Mouse (Mus musculus) layer of hippocampus, adult 2 months (tissue): ENCODE results near the gene Ucp2. TPM values are rescaled to one million over a fixed set of nuclear protein-coding genes. Genes with fewer than 3 reads are reported as not detected.

Experiments used
- DNase-seq, 2 experiments: peaks; one replicate each; pipeline ENCODE4 v3.0.0; 2022; ENCODE audit warnings: low spot score in 2 of 2
- H3K27ac ChIP-seq: fragments of 200-600 bp; 2 replicates; pipeline ENCODE4 v1.8.1; 2022
- H3K4me3 ChIP-seq: fragments of 200-600 bp; 2 replicates; pipeline ENCODE4 v1.8.1; 2022; ENCODE audit warnings: mild to moderate bottlenecking
- CTCF ChIP-seq: fragments of 200-600 bp; conservative IDR thresholded peaks from 2 replicates; pipeline ENCODE4 v1.8.1; 2022; ENCODE audit warnings: antibody characterized with exemption, mild to moderate bottlenecking, moderate library complexity
- total RNA-seq, 2 experiments: library from RNA; stranded (reverse); gene quantifications; 2 replicates each; pipeline ENCODE4 v1.2.3; 2021

Ucp2 gene
- total RNA-seq, 2 experiments from 2014 or later: 69.0 to 72.4 TPM

DNA sequence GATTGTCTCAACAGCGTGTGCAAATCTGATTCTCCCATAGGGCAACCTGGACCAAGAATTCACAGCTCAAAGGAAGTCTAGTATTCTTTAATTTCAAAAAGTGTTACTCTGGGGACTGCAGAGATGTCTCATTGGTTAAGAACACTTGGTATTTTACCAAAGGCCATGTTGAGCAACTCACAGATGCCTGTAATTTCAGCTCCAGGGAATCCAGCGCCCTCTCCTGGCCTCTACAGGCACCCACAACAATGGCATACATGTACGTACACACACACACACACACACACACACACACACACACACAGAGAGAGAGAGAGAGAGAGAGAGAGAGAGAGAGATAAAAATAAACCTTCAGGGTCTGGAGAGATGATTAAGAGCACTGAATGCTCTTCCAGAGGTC is 29.1 kb downstream of the Ucp2 start:
- no peak for DNase-seq
- Histone ChIP-seq H3K4me3 (no peak overlapping the region), H3K27ac (no peak overlapping the region)
- no peak; the same call in 1 of the 2 replicates for TF ChIP-seq CTCF

DNA sequence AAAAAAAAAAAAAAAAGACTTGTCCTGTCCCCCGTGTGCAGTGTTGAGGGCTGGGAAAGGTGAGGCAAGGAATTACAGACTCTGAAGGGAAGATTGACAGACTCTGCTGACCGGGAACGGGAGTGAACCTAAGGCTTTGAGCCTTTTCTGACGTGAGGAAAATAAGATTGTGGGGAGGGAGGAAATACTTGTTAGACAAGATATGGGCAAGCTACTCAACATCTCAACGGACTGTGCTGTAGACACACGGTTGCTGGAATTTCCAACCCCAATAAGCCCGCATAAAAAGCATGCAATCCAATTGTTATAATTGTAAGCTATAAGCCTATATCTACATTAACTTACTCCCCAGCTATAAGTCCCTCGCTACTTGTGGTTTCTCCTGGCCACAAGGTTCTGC is 31.5 kb downstream of the Ucp2 start:
- no peak for TF ChIP-seq CTCF
- no peak for DNase-seq
- H3K4me3 ChIP-seq: no peak overlapping the region
- no peak overlapping the region for H3K27ac ChIP-seq

DNA sequence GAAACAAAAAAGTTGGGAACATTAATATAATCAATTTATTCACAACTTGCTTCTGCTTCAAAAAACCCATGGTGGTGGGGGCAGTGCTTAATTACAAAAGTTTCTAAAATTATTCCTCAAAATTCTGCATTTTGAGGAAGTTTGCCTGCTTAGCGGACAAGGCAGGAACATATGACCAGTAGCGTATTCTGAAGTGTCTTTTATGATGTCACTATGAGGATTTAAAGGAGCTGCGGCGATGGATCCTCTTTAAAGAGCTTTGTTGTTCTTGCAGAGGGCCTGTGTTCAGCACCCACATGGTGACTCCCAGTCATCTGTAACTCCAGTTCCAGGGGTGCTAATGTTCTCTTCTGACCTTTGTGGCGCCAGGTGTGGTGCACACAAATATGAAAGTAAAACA is 37.6 kb downstream of the Ucp2 start:
- Histone ChIP-seq H3K4me3 (no peak overlapping the region), H3K27ac (no peak overlapping the region)
- DNase-seq: no peak
- no peak for TF ChIP-seq CTCF

DNA sequence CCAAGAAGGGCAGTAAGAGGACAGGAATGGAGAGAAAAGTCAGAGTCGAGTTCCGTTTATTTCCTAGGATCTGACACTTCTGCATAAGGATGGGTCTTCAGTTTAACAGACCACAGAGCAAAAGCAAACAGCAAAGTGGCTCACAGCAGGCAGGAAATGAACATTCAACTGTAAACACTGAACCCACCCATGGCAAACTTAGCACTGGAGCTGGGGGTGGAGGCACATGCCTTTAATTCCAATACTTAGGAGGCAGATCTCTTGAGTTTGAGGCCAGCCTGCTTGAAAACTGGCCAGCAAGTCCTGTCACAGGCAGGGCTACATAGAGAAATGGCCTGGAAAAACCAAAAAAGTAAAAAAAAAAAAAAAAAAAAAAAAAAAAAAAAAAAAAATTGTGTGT is 40.4 kb downstream of the Ucp2 start:
- TF ChIP-seq CTCF: no peak
- DNase-seq: no peak
- Histone ChIP-seq H3K4me3 (no peak overlapping the region), H3K27ac (no peak overlapping the region)

GRCm38 (mm10) chr7:100534216-100534615 is 41.1 kb downstream of the Ucp2 start:
- TF ChIP-seq CTCF: no peak
- DNase-seq: no peak
- no peak overlapping the region for H3K27ac ChIP-seq
- H3K4me3 ChIP-seq: no peak overlapping the region

DNA sequence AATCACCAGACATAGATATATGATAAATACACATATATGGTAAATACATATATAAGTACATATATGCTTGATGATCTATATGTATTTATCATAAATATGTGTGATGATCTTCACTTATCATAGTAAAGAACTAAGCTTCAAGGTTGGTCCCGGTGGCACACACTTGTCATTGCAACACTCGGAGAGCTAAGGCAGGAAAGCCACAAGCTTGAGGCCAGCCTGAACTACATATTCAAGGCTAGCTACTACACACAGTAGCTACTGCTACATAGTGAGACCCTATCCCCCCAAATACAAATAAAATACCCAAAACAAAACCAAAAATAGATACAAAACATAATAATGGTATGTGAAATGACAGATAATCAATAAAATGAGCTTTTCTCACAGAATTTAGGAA is 42.7 kb downstream of the Ucp2 start:
- no peak for TF ChIP-seq CTCF

DNA sequence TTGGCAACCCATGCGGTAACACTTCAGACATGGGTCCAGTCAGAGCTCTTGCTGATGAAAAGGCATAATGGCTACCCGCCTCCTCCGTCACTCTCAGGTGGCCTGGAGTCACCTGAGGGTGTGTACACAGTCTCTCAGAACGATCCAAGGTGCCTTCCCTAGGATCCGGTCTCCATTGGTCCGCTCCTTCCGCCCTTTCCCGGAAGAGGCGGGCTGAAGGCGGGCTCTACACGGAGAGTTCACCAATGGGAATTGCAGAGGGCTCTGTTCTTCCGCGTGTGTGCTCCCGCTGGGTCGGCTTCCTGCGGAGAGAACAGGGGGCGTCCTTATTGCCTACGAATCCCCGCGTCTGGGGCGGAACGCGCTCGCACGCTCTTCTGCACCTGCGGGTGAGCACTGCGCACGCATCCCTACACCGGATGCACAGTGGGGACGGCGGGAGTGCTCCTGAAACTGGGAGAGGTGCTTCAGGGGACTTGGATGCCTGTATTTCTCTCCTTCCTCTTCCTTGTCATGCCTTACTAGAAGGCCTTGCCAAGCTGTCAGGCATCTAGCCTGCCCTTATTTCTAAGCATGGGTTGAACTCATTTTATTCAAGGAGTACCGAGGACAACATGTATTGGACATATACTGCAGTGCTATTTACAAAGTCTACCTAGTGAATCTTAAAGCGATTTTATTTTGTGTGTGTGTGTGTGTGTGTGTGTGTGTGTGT is 43.8 kb downstream of the Ucp2 start, which contains the start of gene Coa4:
Gene Coa4, plus strand, starts transcription at position 268 of the 715 bp plus-strand sequence.
- DNase-seq: peak; percentile 89 to 90
- peak within 1 kb of the TSS; percentile 95 for H3K27ac ChIP-seq
- peak within 1 kb of the TSS; percentile 95 for H3K4me3 ChIP-seq
- 0 out of 2 replicates have a peak, but pooled peaks have one; percentile 8 for TF ChIP-seq CTCF

More for the DNA sequence above, 42.7 kb downstream of the Ucp2 start:
- DNase-seq: no peak
- Histone ChIP-seq H3K4me3 (no peak overlapping the region), H3K27ac (no peak overlapping the region)

DNA sequence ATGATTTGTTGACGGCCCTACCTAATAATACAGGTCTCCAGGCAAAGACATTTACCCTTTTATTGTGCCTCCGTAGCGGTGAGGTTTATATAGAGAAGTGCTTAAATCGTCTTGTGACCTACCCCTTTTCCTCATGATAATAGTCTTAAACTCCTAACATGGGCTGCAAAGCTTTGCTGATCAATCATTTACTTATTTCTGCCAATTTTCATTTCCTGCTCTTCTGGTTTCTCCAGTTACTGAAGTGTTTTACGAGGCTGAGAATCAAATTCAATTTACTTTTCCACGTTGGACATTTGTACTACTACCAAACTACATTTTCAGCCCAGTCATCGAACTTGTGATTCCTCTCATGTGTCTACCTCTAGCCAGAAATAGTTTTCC is 44.4 kb downstream of the Ucp2 start:
- TF ChIP-seq CTCF: no peak
- Histone ChIP-seq H3K27ac (peak overlapping the region; percentile 95), H3K4me3 (peak overlapping the region; percentile 95)
- no peak for DNase-seq

- TF ChIP-seq CTCF: no peak
- DNase-seq: no peak
- no peak overlapping the region for H3K27ac ChIP-seq
- no peak overlapping the region for H3K4me3 ChIP-seq
These were observed 46.4 kb downstream of the Ucp2 start for GRCm38 (mm10) chr7:100539516-100539915.

DNA sequence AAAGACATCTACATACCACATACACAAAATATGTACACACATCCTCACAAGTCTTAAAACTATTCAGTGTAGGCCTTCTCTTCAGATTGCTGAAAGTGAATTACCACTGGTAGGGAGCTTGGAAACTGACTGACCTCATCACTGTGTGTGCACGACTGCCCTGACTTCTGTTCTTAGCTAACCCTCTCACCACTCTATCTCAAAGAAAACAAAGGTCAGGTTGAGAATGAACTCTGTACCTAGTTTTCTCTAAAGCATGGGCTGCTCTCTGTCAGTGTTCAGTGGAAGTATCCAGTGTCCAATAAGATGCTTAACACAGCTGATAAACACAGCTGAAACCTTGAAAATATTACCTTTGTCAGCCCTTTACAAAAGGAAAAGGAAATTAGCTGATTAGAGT is 51.3 kb downstream of the Ucp2 start:
- Histone ChIP-seq H3K4me3 (no peak overlapping the region), H3K27ac (no peak overlapping the region)
- DNase-seq: no peak
- TF ChIP-seq CTCF: no peak

- no peak overlapping the region for H3K4me3 ChIP-seq
- no peak overlapping the region for H3K27ac ChIP-seq
- no peak for DNase-seq
- TF ChIP-seq CTCF: no peak
These were observed 54.5 kb downstream of the Ucp2 start for GRCm38 (mm10) chr7:100547631-100548030.

- no peak overlapping the region for H3K4me3 ChIP-seq
- H3K27ac ChIP-seq: peak overlapping the region; percentile 55; the same call in 1 of the 2 replicates
- DNase-seq: no peak
- no peak for TF ChIP-seq CTCF
These were observed 56.7 kb downstream of the Ucp2 start for GRCm38 (mm10) chr7:100549796-100550195.

DNA sequence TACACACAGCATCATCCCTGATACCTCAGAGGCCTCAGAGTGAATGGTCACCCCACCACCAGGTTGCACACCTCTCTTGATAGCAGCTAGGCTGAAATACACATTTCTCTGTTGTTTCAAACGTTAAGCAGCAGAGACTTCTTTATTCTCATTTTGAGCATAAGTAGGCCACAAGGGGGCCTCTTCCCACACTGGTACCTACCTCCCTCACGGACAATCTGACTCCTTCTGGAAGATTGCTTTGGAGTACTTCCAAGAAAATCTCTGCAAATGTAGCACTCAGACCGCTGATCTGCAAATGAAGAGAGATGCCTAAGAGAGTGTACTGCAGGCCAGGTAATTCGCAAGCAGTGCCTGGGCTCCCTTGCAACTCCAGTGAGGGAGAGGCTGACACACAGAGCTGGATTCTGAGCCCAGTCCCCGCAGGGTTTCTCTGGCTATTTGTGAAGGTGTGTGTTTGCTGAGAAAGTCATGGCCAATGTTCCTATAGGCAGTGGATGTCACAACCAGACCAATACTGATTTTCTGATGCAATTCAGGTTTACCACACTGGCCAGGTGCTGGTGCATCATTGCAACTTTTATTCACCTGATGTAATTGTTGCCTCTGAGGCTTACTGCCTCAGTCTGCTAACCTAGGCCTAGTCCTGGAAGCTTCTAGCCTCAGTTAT is 57.3 kb downstream of the Ucp2 start:
- DNase-seq: peak in 1 of 2 experiments; percentile 52
- peak overlapping the region; percentile 55; the same call in 1 of the 2 replicates for H3K27ac ChIP-seq
- H3K4me3 ChIP-seq: no peak overlapping the region
- peak; percentile 77 for TF ChIP-seq CTCF

Other genes starting within 250 kb of the Ucp2 start
- gene P4ha3, start 207.8 kb upstream of the Ucp2 start, total RNA-seq: 1 to 10 TPM; 6.4 to 8.3 TPM
- gene C2cd3, start 121.1 kb upstream of the Ucp2 start, total RNA-seq: 10 to 100 TPM; 22.7 to 22.8 TPM
- gene Ppme1, start 121.0 kb upstream of the Ucp2 start, total RNA-seq: 100 to 1,000 TPM; 147 to 154 TPM
- 1 to 10 TPM; 3.0 to 3.6 TPM for gene Ucp3, start 20.3 kb upstream of the Ucp2 start, total RNA-seq
- under 1 TPM; 0.39 to 0.51 TPM for gene Dnajb13, start 21.6 kb downstream of the Ucp2 start, total RNA-seq
- 1 to 10 TPM; 7.8 to 9.4 TPM for gene Coa4, start 43.7 kb downstream of the Ucp2 start, total RNA-seq
- gene Rab6a, start 114.1 kb downstream of the Ucp2 start, total RNA-seq: 100 to 1,000 TPM; 349 to 374 TPM
- 10 to 100 TPM; 64.8 to 67.1 TPM for gene Mrpl48, start 115.0 kb downstream of the Ucp2 start, total RNA-seq
- 100 to 1,000 TPM; 199 to 203 TPM for gene Plekhb1, start 169.1 kb downstream of the Ucp2 start, total RNA-seq
- gene Fam168a, start 213.3 kb downstream of the Ucp2 start, total RNA-seq: 100 to 1,000 TPM; 220 to 229 TPM